ENCODE assay signal across 8 mouse cellular contexts in the genomic region with DNA sequence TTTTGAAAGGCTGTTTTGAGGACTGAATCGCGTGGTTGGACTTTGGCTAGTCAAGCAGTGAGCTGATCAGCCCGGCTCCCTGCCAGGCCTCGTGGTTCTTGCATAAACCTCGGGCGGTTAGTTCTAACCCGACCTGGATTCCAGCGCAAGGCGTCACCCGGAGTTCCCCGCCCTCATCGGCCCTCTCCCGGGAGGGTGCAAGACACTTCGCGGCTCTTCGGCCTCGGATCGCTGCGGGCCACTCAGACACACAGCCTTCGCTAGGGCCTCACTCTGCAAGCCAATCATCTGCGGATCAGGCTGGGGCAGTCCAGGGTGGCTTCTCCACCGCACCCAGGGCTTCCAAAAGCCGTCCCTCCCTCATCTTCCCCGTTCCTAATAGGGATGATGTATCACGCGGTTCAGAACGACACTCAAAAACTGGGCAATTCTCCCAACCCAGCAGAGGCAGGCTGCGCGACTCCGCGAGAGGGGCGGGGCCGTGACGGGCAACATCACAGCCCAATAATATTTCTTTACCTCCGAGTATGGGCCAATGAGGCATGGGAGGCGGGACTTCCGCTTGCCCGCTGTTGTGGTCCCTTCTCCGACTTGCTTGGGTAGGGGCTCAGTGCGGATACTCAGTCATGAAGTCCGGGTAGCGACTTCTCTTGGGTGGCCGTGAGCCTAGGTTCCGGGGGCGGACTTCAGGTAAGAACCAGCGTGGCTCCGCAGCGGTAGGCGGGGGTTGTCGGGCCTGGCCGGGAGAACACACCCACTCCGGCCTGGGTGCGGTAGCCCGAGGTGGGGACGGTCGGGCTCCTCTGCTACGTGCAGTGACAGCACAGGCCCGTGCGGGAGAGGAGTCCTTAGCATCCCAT. TPM values are rescaled to one million over a fixed set of nuclear protein-coding genes. Genes with fewer than 3 reads are reported as not detected.
DNase-seq lines count a peak whose midpoint lies in the region; ATAC-seq and TF ChIP-seq lines count a peak whose summit lies in the region.

Gene Rnf13 (plus strand): TSS at position 552 of the 860 bp plus-strand sequence.

- TF ChIP-seq POLR2A in MEL (IDR thresholded peaks at IDR 0.05; ENCODE audit: control insufficient read depth in 1 of 2, insufficient read depth in 1 of 2, low read depth in 1 of 2, low read length in 2 of 2, poor library complexity in 1 of 2): peak; percentile 56 to 73
- peak; percentile 31; the same call in 1 of the 2 replicates for TF ChIP-seq POLR2A in cerebellum, adult 2 months (IDR thresholded peaks at IDR 0.05; ENCODE audit: borderline replicate concordance, insufficient read depth, low read length)

- peak within 1 kb of the TSS; percentile 86 for H3K9ac ChIP-seq in MEL (ENCODE audit: control insufficient read depth, low read depth, low read length, poor library complexity, severe bottlenecking)
- peak within 1 kb of the TSS; percentile 82 for H3K9ac ChIP-seq in forebrain, postnatal 0 days
- peak within 1 kb of the TSS; percentile 69 for H3K9ac ChIP-seq in lung, embryonic 15.5 days

- no peak for TF ChIP-seq EP300 in MEL (IDR thresholded peaks at IDR 0.05; ENCODE audit: low read depth in 1 of 2, low read length in 2 of 2)

- peaks cover 3 to 11% of the 10 kb centered on the region in 2 experiments for H3K4me1 ChIP-seq in MEL (ENCODE audit: control insufficient read depth in 1 of 2, insufficient read depth in 2 of 2, low read length in 2 of 2)
- no peaks in the 10 kb centered on the region for H3K4me1 ChIP-seq in cerebellum, adult 2 months (ENCODE audit: control insufficient read depth, insufficient read depth, low read length)
- peaks cover 3% of the 10 kb centered on the region; the same call in 1 of the 2 replicates for H3K4me1 ChIP-seq in forebrain, postnatal 0 days (ENCODE audit: insufficient read depth)
- H3K4me1 ChIP-seq in lung, embryonic 15.5 days: peaks cover 10% of the 10 kb centered on the region

- peaks cover 0 to 26% of the 10 kb centered on the region in 2 experiments; a peak in 2 of 4 replicates for H3K36me3 ChIP-seq in MEL (ENCODE audit: control insufficient read depth in 1 of 2, insufficient read depth in 2 of 2, low read length in 2 of 2)
- no peaks in the 10 kb centered on the region for H3K36me3 ChIP-seq in forebrain, postnatal 0 days (ENCODE audit: insufficient read depth)
- H3K36me3 ChIP-seq in lung, embryonic 15.5 days: no peaks in the 10 kb centered on the region

- under 1% methylated on average over 59 of the region's 59 CpGs for WGBS in cerebellum, adult 2 months
- 2% methylated on average over 59 of the region's 59 CpGs for WGBS in forebrain, postnatal 0 days
- under 1% methylated on average over 59 of the region's 59 CpGs for WGBS in lung, embryonic 15.5 days

- H3K9me3 ChIP-seq in MEL (replicated peaks; ENCODE audit: insufficient read depth, low read length): no peaks in the 10 kb centered on the region
- no peaks in the 10 kb centered on the region for H3K9me3 ChIP-seq in forebrain, postnatal 0 days (ENCODE audit: low read length)
- no peaks in the 10 kb centered on the region for H3K9me3 ChIP-seq in lung, embryonic 15.5 days

- peak; percentile 99 for ATAC-seq in forebrain, postnatal 0 days
- ATAC-seq in lung, embryonic 15.5 days (ENCODE audit: borderline replicate concordance, extremely low read depth, low FRiP score, low TSS enrichment): peak; percentile 99

- H3K4me2 ChIP-seq in forebrain, postnatal 0 days (ENCODE audit: low read depth): peak within 1 kb of the TSS; percentile 69
- peak within 1 kb of the TSS; percentile 64 for H3K4me2 ChIP-seq in lung, embryonic 15.5 days

- no peak for TF ChIP-seq RAD21 in MEL (IDR thresholded peaks at IDR 0.05; ENCODE audit: low read depth, low read length)

- H3K27ac ChIP-seq in MEL (ENCODE audit: control insufficient read depth, low read depth, low read length): peak within 1 kb of the TSS; percentile 84
- peak within 1 kb of the TSS; percentile 72 for H3K27ac ChIP-seq in cerebellum, adult 2 months (ENCODE audit: insufficient read depth, low read length)
- H3K27ac ChIP-seq in forebrain, postnatal 0 days (ENCODE audit: low read depth, low read length): peak within 1 kb of the TSS; percentile 95
- peak within 1 kb of the TSS; percentile 95 for H3K27ac ChIP-seq in lung, embryonic 15.5 days

- DNase-seq in MEL (ENCODE audit: low read depth, low spot score): peak; percentile 96
- DNase-seq in cerebellum, adult 2 months: peak; percentile 97
- DNase-seq in forebrain, postnatal 0 days: peak; percentile 97
- peak; percentile 98 for DNase-seq in heart, postnatal 4 days
- DNase-seq in layer of hippocampus, adult 8-10 months (ENCODE audit: low spot score in 2 of 2): peak; percentile 98
- peak; percentile 93 for DNase-seq in ovary, adult 18-20 months (ENCODE audit: low spot score)
- DNase-seq in thymus, postnatal 0 days (ENCODE audit: low spot score): peak; percentile 93

- TF ChIP-seq CTCF in MEL (IDR thresholded peaks at IDR 0.05 in 2 of 3, conservative IDR thresholded peaks at IDR 0.05 in 1 of 3; ENCODE audit: control insufficient read depth in 1 of 3, insufficient read depth in 1 of 3, low read depth in 2 of 3, low read length in 3 of 3, poor library complexity in 1 of 3, severe bottlenecking in 1 of 3): no peak
- TF ChIP-seq CTCF in cerebellum, adult 2 months (IDR thresholded peaks at IDR 0.05; ENCODE audit: borderline replicate concordance, insufficient read depth, low read depth, low read length): no peak
- no peak for TF ChIP-seq CTCF in forebrain, postnatal 0 days (IDR thresholded peaks at IDR 0.05; ENCODE audit: low read depth)

- peak within 1 kb of the TSS; percentile 80 to 97 for H3K4me3 ChIP-seq in MEL (ENCODE audit: control insufficient read depth in 1 of 2, insufficient read depth in 1 of 2, low read depth in 2 of 2, low read length in 2 of 2)
- peak within 1 kb of the TSS; percentile 74 for H3K4me3 ChIP-seq in cerebellum, adult 2 months (replicated peaks; ENCODE audit: insufficient read depth, low read depth, low read length)
- H3K4me3 ChIP-seq in forebrain, postnatal 0 days (ENCODE audit: low read depth, low read length): peak within 1 kb of the TSS; percentile 67
- peak within 1 kb of the TSS; percentile 66 for H3K4me3 ChIP-seq in lung, embryonic 15.5 days

- peaks cover 13% of the 10 kb centered on the region for H3K79me2 ChIP-seq in MEL (ENCODE audit: control insufficient read depth, insufficient read depth, low read length, poor library complexity)

- H3K27me3 ChIP-seq in MEL (ENCODE audit: control insufficient read depth in 1 of 2, insufficient read depth in 2 of 2, low read length in 2 of 2): no peaks in the 10 kb centered on the region
- H3K27me3 ChIP-seq in cerebellum, adult 2 months (ENCODE audit: control insufficient read depth, insufficient read depth, low read length): no peaks in the 10 kb centered on the region
- H3K27me3 ChIP-seq in forebrain, postnatal 0 days (ENCODE audit: insufficient read depth, low read length): no peaks in the 10 kb centered on the region
- H3K27me3 ChIP-seq in lung, embryonic 15.5 days: no peaks in the 10 kb centered on the region

TF ChIP-seq in MEL, 35 proteins besides CTCF, POLR2A, EP300 and RAD21 (continues in another document):
- TF ChIP-seq MXI1 (IDR thresholded peaks at IDR 0.05; ENCODE audit: low read depth, low read length) (peak; percentile 80), ELF1 (IDR thresholded peaks at IDR 0.05; ENCODE audit: low read depth, low read length) (peak; percentile 71), RCOR1 (IDR thresholded peaks at IDR 0.05; ENCODE audit: low read depth, low read length) (0 out of 2 replicates have a peak, but pooled peaks have one; percentile 14), SIN3A (IDR thresholded peaks at IDR 0.05; ENCODE audit: low read length) (peak; percentile 68), E2F4 (IDR thresholded peaks at IDR 0.05; ENCODE audit: borderline replicate concordance, low read depth, low read length) (no peak), MAX (IDR thresholded peaks at IDR 0.05; ENCODE audit: low read length) (peak; percentile 57), TCF12 (IDR thresholded peaks at IDR 0.05; ENCODE audit: low read depth, low read length) (peak; percentile 43; the same call in 1 of the 2 replicates), UBTF (IDR thresholded peaks at IDR 0.05; ENCODE audit: borderline replicate concordance, insufficient read depth, low read depth, low read length) (peak; percentile 88; the same call in 1 of the 2 replicates), POLR2AphosphoS2 (IDR thresholded peaks at IDR 0.05; ENCODE audit: low read length) (peak; percentile 27; the same call in 1 of the 2 replicates), CHD1 (IDR thresholded peaks at IDR 0.05; ENCODE audit: low read depth, low read length) (no peak), ZNF384 (IDR thresholded peaks at IDR 0.05; ENCODE audit: low read depth, low read length) (no peak), ETS1 (IDR thresholded peaks at IDR 0.05; ENCODE audit: low read depth, low read length) (no peak), ZMIZ1 (IDR thresholded peaks at IDR 0.05; ENCODE audit: low read depth, low read length) (peak; percentile 84), CHD2 (IDR thresholded peaks at IDR 0.05; ENCODE audit: low read length) (peak; percentile 83), HCFC1 (IDR thresholded peaks at IDR 0.05; ENCODE audit: low read depth, low read length) (peak; percentile 76; the same call in 1 of the 2 replicates), MAFK (IDR thresholded peaks at IDR 0.05; ENCODE audit: borderline replicate concordance, low read depth, low read length) (no peak), MEF2A (IDR thresholded peaks at IDR 0.05; ENCODE audit: extremely low read depth, insufficient replicate concordance, low read depth, low read length, poor library complexity, severe bottlenecking) (no peak), USF1 (IDR thresholded peaks at IDR 0.05; ENCODE audit: low read depth, low read length) (peak; percentile 38), MYC (IDR thresholded peaks at IDR 0.05; ENCODE audit: low read depth, low read length) (peak; percentile 70), NELFE (IDR thresholded peaks at IDR 0.05; ENCODE audit: low read depth, low read length) (peak; percentile 75), MAZ (IDR thresholded peaks at IDR 0.05; ENCODE audit: low read depth, low read length) (peak; percentile 77)

RNA-seq across cellular contexts. Expression of gene Rnf13, which starts in this region (rescaled TPM):
- total RNA-seq in MEL (2012; rRNA removed): 16.4 and 18.8 TPM in 2 replicates
- polyA plus RNA-seq in MEL (2012; ENCODE audit: insufficient read depth in 1 of 2, insufficient read length in 2 of 2, low read depth in 1 of 2, low replicate concordance in 2 of 2, missing spikeins in 1 of 2): 10 to 100 TPM in 1 of 2 experiments, not detected in 1; 26.1 TPM
- polyA plus RNA-seq in cerebellum, adult 2 months (2012; rRNA removed): 158 and 169 TPM in 2 replicates
- 46.0 and 50.4 TPM in 2 replicates for total RNA-seq in forebrain, postnatal 0 days (2014; rRNA removed)
- 88.4 and 88.8 TPM in 2 replicates for polyA plus RNA-seq in forebrain, postnatal 0 days (2015; fragmentation: Nextera tagmentation; extraction: Ambion mirVana)
- 10 to 100 TPM; 37.2 to 37.8 TPM for total RNA-seq in heart, postnatal 4 days (2021)
- 100 to 1,000 TPM; 107 to 116 (median 110) TPM for total RNA-seq in layer of hippocampus, adult 8-10 months (2022)
- 89.8 and 92.5 TPM in 2 replicates for polyA plus RNA-seq in lung, embryonic 15.5 days (2015; fragmentation: Nextera tagmentation; extraction: Ambion mirVana)
- 84.8 and 94.8 TPM in 2 replicates for polyA plus RNA-seq in thymus, postnatal 0 days (2015; fragmentation: Nextera tagmentation; extraction: Ambion mirVana)

Comparison
In these comparisons a context has a peak if more than half of its experiments do, and no peak if none do; other contexts are left out.
1. Peak in every context shown above with its lines: DNase-seq, ATAC-seq, H3K4me3 ChIP-seq and H3K27ac ChIP-seq.